Mouse (Mus musculus): ENCODE measurements around the gene Cdk5rap1. TPM values are rescaled to one million over a fixed set of nuclear protein-coding genes. Genes with fewer than 3 reads are reported as not detected.

Gene Cdk5rap1
- polyA plus RNA-seq, 1 experiment from 2014 or later = 16.2 TPM

DNA sequence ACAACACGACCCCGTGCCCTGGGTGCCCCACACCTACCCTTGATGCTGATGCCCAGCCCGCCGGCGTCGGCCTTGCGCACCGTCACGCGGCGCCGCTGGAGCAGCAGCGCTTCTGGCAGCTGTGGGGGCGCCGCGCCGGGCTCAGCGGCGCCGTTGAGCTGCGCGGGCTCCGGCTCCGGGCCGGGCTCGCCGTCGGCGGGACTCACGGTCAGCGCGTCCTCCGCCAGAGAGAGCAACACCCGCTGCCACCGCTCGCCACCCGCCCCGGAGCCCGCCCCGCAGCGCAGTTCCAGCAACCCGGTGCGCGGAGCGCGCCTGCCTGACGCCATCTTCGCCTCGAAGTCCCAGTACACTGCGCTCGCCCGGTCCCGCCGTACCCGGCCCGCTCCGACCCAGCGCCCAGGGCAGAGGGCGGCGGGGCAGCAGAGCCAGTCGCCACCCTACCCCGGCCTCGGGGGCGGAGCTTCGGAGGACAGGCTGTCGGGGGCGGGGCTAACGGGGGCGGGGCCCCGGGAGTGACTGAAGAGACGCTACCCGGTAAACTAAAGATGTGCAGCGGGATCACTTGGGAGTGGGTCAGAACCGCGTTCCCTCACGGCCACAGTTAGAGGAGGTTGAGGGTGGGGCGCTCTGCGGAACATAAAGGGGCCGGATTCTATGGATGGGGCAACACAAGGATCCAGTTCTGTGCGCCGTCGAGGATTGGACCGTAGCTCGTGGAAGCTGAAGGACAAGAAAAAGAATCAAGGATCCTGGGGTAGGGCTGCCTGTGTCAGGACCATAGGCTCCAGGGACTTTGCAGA, 35.0 kb upstream of the Cdk5rap1 start, which contains the start of gene Snta1:
Gene Snta1, minus strand, starts transcription at position 457 of the 803 bp plus-strand sequence.
- Histone ChIP-seq H3K27me3 (replicated peaks; ENCODE audit: control insufficient read depth, insufficient read depth, low read length) (no peaks in the 10 kb centered on the region), H3K9ac (replicated peaks; ENCODE audit: low read depth, low read length) (peak within 1 kb of the TSS; percentile 71), H3K9me3 (ENCODE audit: control insufficient read depth, low read length) (no peaks in the 10 kb centered on the region), H3K4me3 (replicated peaks; ENCODE audit: low read length) (peak within 1 kb of the TSS; percentile 83), H3K4me2 (ENCODE audit: low read length) (peak within 1 kb of the TSS; percentile 62), H3K36me3 (ENCODE audit: control insufficient read depth, insufficient read depth) (no peaks in the 10 kb centered on the region), H3K27ac (ENCODE audit: low read length) (no peak within 1 kb of the TSS), H3K4me1 (replicated peaks; ENCODE audit: control insufficient read depth, insufficient read depth, low read length) (peaks cover 15% of the 10 kb centered on the region)
- WGBS = 2% methylated on average over 83 of the region's 84 CpGs
- ATAC-seq = peak; percentile 80

DNA sequence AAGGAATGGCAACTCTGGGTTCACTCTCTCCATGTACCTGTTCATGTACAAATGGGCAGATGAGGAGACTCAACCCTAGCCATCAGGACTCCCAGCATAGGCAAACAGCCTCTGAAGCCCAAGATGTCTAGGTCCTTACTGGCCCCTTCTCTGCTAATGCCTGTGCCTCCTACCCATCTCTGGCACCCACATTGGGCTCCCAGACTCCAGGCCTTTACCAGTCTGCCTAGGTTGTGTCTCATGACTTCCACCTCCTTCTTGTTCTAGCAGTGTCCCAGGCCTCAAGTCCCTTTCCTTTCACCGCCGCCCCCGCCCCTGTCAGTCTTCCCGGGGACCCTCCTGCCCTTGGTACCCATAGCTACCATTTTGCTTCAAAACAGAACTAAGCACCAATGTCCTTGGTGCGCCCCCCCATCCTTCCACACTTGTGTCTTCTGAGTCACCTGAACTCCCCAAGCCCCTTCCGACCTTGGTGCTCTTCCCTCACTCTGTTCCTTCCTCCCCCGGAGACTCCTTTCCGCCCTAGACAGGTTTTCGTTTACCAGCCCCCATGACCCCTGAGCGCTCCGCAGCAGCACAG, 34.3 kb upstream of the Cdk5rap1 start:
- no peak for ATAC-seq
- 30% methylated on average over 11 of the region's 11 CpGs for WGBS
- no peak overlapping the region for H3K27ac ChIP-seq (ENCODE audit: low read length)

DNA sequence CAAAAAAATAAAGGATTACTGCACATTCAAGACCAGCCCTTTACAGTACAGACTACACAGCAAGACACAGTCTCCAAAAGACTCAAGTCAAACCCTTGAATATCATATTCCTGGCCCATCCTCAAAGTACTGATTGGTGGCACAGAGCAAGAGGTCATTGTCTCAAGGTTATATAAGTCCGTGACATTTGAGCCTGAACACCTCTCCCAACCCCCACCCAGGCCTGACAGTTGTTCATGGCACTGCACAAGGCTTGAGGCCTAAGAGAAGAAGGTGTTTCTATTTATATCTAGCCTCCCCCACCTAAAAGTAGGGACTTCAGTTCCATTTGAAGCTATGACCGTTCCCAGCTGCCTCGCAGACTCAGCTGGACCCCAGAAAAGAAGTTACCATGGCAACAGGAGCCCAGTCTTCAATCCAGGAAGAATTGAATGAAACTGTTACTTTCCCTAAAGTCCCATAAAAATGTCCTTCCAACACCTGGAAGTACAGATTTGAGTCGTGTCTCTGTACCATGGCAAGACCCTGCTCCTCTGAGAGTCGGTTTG, 32.7 kb upstream of the Cdk5rap1 start:
- no peak for ATAC-seq
- H3K4me2 ChIP-seq (ENCODE audit: low read length) = no peak overlapping the region
- WGBS = 52% methylated on average over 5 of the region's 5 CpGs

More for the DNA sequence above, 34.3 kb upstream of the Cdk5rap1 start:
- H3K36me3 ChIP-seq (ENCODE audit: control insufficient read depth, insufficient read depth) = no peaks in the 10 kb centered on the region
- H3K4me1 ChIP-seq (replicated peaks; ENCODE audit: control insufficient read depth, insufficient read depth, low read length) = peaks cover 17% of the 10 kb centered on the region
- peak overlapping the region; percentile 71 for H3K9ac ChIP-seq (replicated peaks; ENCODE audit: low read depth, low read length)
- H3K4me2 ChIP-seq (ENCODE audit: low read length) = peak overlapping the region; percentile 62
- no peaks in the 10 kb centered on the region for H3K27me3 ChIP-seq (replicated peaks; ENCODE audit: control insufficient read depth, insufficient read depth, low read length)
- no peaks in the 10 kb centered on the region for H3K9me3 ChIP-seq (ENCODE audit: control insufficient read depth, low read length)
- peak overlapping the region; percentile 83 for H3K4me3 ChIP-seq (replicated peaks; ENCODE audit: low read length)

DNA sequence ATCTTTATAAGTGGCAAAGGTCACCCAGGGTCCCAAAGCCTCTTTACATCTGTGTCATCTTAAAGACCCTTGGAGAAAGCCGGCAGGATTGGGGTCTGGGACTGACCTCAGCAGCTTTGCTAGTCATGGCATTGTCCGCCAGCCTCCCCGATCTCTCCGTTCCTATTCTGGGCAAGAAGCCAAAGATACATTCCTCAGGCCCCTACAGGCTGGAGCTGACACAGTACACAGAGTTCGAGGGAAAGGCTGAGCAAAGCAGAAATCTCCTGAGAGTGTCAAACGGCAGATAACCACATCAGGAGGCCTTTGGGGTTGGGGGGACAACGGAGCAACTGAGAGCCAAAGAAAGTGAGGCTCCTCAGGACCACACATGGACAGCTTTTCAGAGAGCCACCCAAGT, 30.0 kb upstream of the Cdk5rap1 start:
- ATAC-seq = peak; percentile 36; the same call in 1 of the 2 replicates
- Histone ChIP-seq H3K36me3 (ENCODE audit: control insufficient read depth, insufficient read depth) (no peaks in the 10 kb centered on the region), H3K27ac (ENCODE audit: low read length) (no peak overlapping the region), H3K27me3 (replicated peaks; ENCODE audit: control insufficient read depth, insufficient read depth, low read length) (no peaks in the 10 kb centered on the region), H3K4me1 (replicated peaks; ENCODE audit: control insufficient read depth, insufficient read depth, low read length) (peaks cover 17% of the 10 kb centered on the region), H3K9me3 (ENCODE audit: control insufficient read depth, low read length) (no peaks in the 10 kb centered on the region), H3K4me2 (ENCODE audit: low read length) (no peak overlapping the region), H3K9ac (replicated peaks; ENCODE audit: low read depth, low read length) (no peak overlapping the region), H3K4me3 (replicated peaks; ENCODE audit: low read length) (no peak overlapping the region)
- WGBS = 15% methylated on average over 7 of the region's 7 CpGs

More for the DNA sequence above, 32.7 kb upstream of the Cdk5rap1 start:
- no peak overlapping the region for H3K9ac ChIP-seq (replicated peaks; ENCODE audit: low read depth, low read length)
- no peaks in the 10 kb centered on the region for H3K9me3 ChIP-seq (ENCODE audit: control insufficient read depth, low read length)
- H3K36me3 ChIP-seq (ENCODE audit: control insufficient read depth, insufficient read depth) = no peaks in the 10 kb centered on the region
- H3K4me1 ChIP-seq (replicated peaks; ENCODE audit: control insufficient read depth, insufficient read depth, low read length) = peaks cover 16% of the 10 kb centered on the region
- H3K27ac ChIP-seq (ENCODE audit: low read length) = no peak overlapping the region
- no peak overlapping the region for H3K4me3 ChIP-seq (replicated peaks; ENCODE audit: low read length)
- no peaks in the 10 kb centered on the region for H3K27me3 ChIP-seq (replicated peaks; ENCODE audit: control insufficient read depth, insufficient read depth, low read length)

DNA sequence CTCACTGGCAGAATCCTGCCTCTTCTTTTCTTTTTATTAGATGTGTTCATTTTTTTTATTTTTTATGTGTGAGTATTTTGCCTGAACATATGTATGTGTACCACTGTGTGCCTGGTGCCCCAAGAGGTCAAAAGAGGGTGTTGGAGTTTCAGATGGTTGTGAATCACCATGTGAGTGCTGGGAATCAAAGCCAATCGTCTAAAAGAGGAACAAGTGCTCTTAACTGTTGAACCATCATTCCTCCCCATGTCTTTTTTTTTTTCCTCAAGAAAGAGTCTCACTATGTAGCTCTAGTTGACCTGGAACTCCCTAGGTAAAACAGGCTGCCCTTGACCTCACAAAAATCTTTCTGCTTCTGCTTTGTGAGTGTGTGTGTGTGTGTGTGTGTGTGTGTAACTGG, 29.2 kb upstream of the Cdk5rap1 start:
- no peak overlapping the region for H3K4me3 ChIP-seq (replicated peaks; ENCODE audit: low read length)
- H3K9me3 ChIP-seq (ENCODE audit: control insufficient read depth, low read length) = no peaks in the 10 kb centered on the region
- H3K9ac ChIP-seq (replicated peaks; ENCODE audit: low read depth, low read length) = no peak overlapping the region
- ATAC-seq = no peak
- no peaks in the 10 kb centered on the region for H3K27me3 ChIP-seq (replicated peaks; ENCODE audit: control insufficient read depth, insufficient read depth, low read length)
- H3K27ac ChIP-seq (ENCODE audit: low read length) = no peak overlapping the region
- H3K36me3 ChIP-seq (ENCODE audit: control insufficient read depth, insufficient read depth) = no peaks in the 10 kb centered on the region
- H3K4me1 ChIP-seq (replicated peaks; ENCODE audit: control insufficient read depth, insufficient read depth, low read length) = peaks cover 12% of the 10 kb centered on the region
- WGBS = 79% methylated on average over 1 of the region's 1 CpGs
- H3K4me2 ChIP-seq (ENCODE audit: low read length) = no peak overlapping the region

DNA sequence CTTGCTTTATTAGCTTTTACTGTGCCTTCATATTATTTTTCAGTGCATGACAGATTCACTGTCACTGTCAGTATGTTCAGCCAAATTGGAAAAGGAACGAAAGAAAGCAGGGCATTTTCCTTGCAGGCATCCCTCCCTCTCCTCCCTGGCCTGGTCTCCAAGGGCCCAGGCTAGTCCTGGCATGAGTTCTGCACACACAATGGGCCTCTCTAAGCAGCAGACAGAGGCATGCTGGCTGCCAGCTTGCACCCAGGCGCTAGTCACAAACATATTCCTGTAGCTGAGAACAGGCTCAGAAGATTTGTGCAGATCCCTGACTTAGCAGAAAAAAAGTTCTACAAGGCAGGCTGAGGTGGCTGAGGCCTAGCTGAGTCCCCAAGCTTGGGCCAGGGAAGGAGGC, 26.5 kb upstream of the Cdk5rap1 start:
- Histone ChIP-seq H3K27ac (ENCODE audit: low read length) (0 out of 2 replicates have a peak overlapping the region, but pooled peaks have one; percentile 4), H3K4me3 (replicated peaks; ENCODE audit: low read length) (no peak overlapping the region), H3K4me2 (ENCODE audit: low read length) (no peak overlapping the region), H3K27me3 (replicated peaks; ENCODE audit: control insufficient read depth, insufficient read depth, low read length) (no peaks in the 10 kb centered on the region), H3K9me3 (ENCODE audit: control insufficient read depth, low read length) (no peaks in the 10 kb centered on the region), H3K36me3 (ENCODE audit: control insufficient read depth, insufficient read depth) (no peaks in the 10 kb centered on the region), H3K4me1 (replicated peaks; ENCODE audit: control insufficient read depth, insufficient read depth, low read length) (peaks cover 9% of the 10 kb centered on the region), H3K9ac (replicated peaks; ENCODE audit: low read depth, low read length) (no peak overlapping the region)
- peak; percentile 88 for ATAC-seq
- WGBS = 38% methylated on average over 2 of the region's 2 CpGs

DNA sequence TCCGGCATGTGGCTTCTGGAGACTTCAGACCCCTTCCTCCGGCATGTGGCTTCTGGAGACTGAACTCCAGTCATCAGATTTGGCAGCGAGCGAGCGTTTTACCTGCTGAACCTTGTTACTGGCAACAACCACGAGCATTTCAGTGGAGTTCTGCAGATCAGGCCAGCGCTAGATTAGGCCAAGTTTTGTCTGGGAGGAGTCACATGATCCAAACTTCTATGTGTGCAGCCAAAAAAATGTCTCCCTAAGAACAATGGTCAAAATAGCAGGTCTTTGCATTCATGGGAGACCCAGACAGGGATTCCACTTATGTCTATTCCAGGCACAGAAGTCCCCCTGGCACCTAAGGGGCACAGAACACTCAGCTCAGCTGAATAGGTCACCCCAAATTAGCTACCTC, 25.5 kb upstream of the Cdk5rap1 start:
- WGBS = 67% methylated on average over 7 of the region's 7 CpGs
- Histone ChIP-seq H3K9ac (replicated peaks; ENCODE audit: low read depth, low read length) (no peak overlapping the region), H3K4me1 (replicated peaks; ENCODE audit: control insufficient read depth, insufficient read depth, low read length) (peaks cover 9% of the 10 kb centered on the region), H3K36me3 (ENCODE audit: control insufficient read depth, insufficient read depth) (no peaks in the 10 kb centered on the region), H3K27ac (ENCODE audit: low read length) (no peak overlapping the region), H3K9me3 (ENCODE audit: control insufficient read depth, low read length) (no peaks in the 10 kb centered on the region), H3K4me3 (replicated peaks; ENCODE audit: low read length) (no peak overlapping the region), H3K27me3 (replicated peaks; ENCODE audit: control insufficient read depth, insufficient read depth, low read length) (no peaks in the 10 kb centered on the region), H3K4me2 (ENCODE audit: low read length) (no peak overlapping the region)
- ATAC-seq = no peak

DNA sequence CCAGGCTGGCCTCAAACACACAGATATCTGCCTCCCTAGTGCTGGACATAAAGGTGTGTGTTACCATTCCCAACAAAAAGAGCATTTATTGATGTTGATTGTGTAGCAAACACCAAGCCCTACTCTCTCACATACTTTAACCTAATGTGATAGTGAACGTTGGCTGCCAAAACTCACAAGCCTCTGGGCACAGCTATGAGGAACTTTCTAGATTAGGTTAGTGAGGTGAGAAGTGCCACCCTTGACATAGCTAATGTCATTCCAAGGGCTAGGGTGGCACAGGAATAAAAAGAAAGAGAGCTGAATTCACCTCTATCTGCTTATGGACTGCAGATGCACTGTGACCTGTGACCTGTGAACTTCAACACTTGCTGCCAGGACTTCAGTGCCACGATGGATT, 23.7 kb upstream of the Cdk5rap1 start:
- Histone ChIP-seq H3K9me3 (ENCODE audit: control insufficient read depth, low read length) (no peaks in the 10 kb centered on the region), H3K27ac (ENCODE audit: low read length) (no peak overlapping the region), H3K4me3 (replicated peaks; ENCODE audit: low read length) (no peak overlapping the region), H3K27me3 (replicated peaks; ENCODE audit: control insufficient read depth, insufficient read depth, low read length) (no peaks in the 10 kb centered on the region), H3K36me3 (ENCODE audit: control insufficient read depth, insufficient read depth) (no peaks in the 10 kb centered on the region), H3K9ac (replicated peaks; ENCODE audit: low read depth, low read length) (no peak overlapping the region), H3K4me2 (ENCODE audit: low read length) (no peak overlapping the region), H3K4me1 (replicated peaks; ENCODE audit: control insufficient read depth, insufficient read depth, low read length) (peaks cover 3% of the 10 kb centered on the region; the same call in 1 of the 2 replicates)
- no peak for ATAC-seq
- 87% methylated on average over 2 of the region's 2 CpGs for WGBS

DNA sequence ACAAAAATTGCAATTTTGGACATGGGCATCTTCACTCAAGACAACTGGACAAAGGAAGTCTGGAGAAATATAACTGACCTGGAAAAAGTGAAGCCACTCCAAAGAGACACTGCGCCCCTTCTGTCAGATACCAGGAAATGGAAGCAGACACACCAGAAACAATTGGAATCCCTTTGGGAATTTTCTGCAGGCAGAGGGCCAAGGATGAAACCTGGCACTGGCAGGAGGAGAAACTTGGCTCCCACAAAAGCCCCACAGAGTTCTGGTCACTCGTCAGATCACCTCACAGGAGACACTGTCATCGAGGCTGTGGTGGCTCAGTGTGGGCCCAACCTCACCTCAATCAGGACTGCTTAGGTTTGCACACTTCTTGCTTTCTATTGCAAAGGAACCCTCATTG, 21.8 kb upstream of the Cdk5rap1 start:
- no peak for ATAC-seq
- peaks cover 2% of the 10 kb centered on the region; the same call in 1 of the 2 replicates for H3K4me1 ChIP-seq (replicated peaks; ENCODE audit: control insufficient read depth, insufficient read depth, low read length)
- no peaks in the 10 kb centered on the region for H3K9me3 ChIP-seq (ENCODE audit: control insufficient read depth, low read length)
- H3K4me3 ChIP-seq (replicated peaks; ENCODE audit: low read length) = no peak overlapping the region
- no peak overlapping the region for H3K4me2 ChIP-seq (ENCODE audit: low read length)
- H3K36me3 ChIP-seq (ENCODE audit: control insufficient read depth, insufficient read depth) = no peaks in the 10 kb centered on the region
- no peak overlapping the region for H3K9ac ChIP-seq (replicated peaks; ENCODE audit: low read depth, low read length)
- no peak overlapping the region for H3K27ac ChIP-seq (ENCODE audit: low read length)
- H3K27me3 ChIP-seq (replicated peaks; ENCODE audit: control insufficient read depth, insufficient read depth, low read length) = no peaks in the 10 kb centered on the region
- 71% methylated on average over 3 of the region's 3 CpGs for WGBS
